Mouse (Mus musculus) urinary bladder, postnatal 10 days (tissue): ENCODE data around the gene Ankrd28.
"Not testable (repeated sequence)": the region's sequence is repeated elsewhere in the genome, so short reads cannot be mapped to it uniquely, and the experiment has no call there.

Experiments
- DNase-seq: peaks from one replicate; pipeline ENCODE4 v3.0.0; 2022; ENCODE audit warnings: low spot score

The Ankrd28 gene

GRCm38 (mm10) chr14:31830571-31831369, at the start of gene Ankrd28:
Gene Ankrd28, minus strand, starts transcription at chr14:31830651.
- peak; percentile 78 for DNase-seq

GRCm38 (mm10) chr14:31879456-31879855, 49.0 kb upstream of the Ankrd28 start:
- DNase-seq = no peak

- no peak for DNase-seq
These were observed 41.7 kb upstream of the Ankrd28 start for GRCm38 (mm10) chr14:31872130-31872529.

- no peak for DNase-seq
These were observed 40.0 kb upstream of the Ankrd28 start for GRCm38 (mm10) chr14:31870436-31870835.

- no peak for DNase-seq
These were observed 38.1 kb upstream of the Ankrd28 start for GRCm38 (mm10) chr14:31868591-31868990.

- not testable (repeated sequence) for DNase-seq
These were observed 35.9 kb upstream of the Ankrd28 start for GRCm38 (mm10) chr14:31866366-31866765.

- no peak for DNase-seq
These were observed 28.2 kb upstream of the Ankrd28 start for GRCm38 (mm10) chr14:31858679-31859078.

- DNase-seq = no peak
These were observed 26.9 kb upstream of the Ankrd28 start for GRCm38 (mm10) chr14:31857096-31857975.

GRCm38 (mm10) chr14:31856007-31856406, 25.6 kb upstream of the Ankrd28 start:
- no peak for DNase-seq

GRCm38 (mm10) chr14:31854667-31855066, 24.2 kb upstream of the Ankrd28 start:
- no peak for DNase-seq

- no peak for DNase-seq
These were observed 13.1 kb upstream of the Ankrd28 start for GRCm38 (mm10) chr14:31843571-31843970.

GRCm38 (mm10) chr14:31832022-31832421, 1.6 kb upstream of the Ankrd28 start:
- DNase-seq = no peak

GRCm38 (mm10) chr14:31831370-31831712, 890 bp upstream of the Ankrd28 start:
- DNase-seq = no peak

GRCm38 (mm10) chr14:31829761-31830562, 489 bp downstream of the Ankrd28 start:
- peak; percentile 15 for DNase-seq

GRCm38 (mm10) chr14:31827221-31827620, 3.2 kb downstream of the Ankrd28 start:
- no peak for DNase-seq

- DNase-seq = no peak
These were observed 20.5 kb downstream of the Ankrd28 start for GRCm38 (mm10) chr14:31809942-31810341.

GRCm38 (mm10) chr14:31803791-31804190, 26.7 kb downstream of the Ankrd28 start:
- DNase-seq = no peak

GRCm38 (mm10) chr14:31800976-31801375, 29.5 kb downstream of the Ankrd28 start:
- DNase-seq = no peak

GRCm38 (mm10) chr14:31800446-31800845, 30.0 kb downstream of the Ankrd28 start:
- DNase-seq = no peak

- no peak for DNase-seq
These were observed 31.5 kb downstream of the Ankrd28 start for GRCm38 (mm10) chr14:31798937-31799336.

- no peak for DNase-seq
These were observed 34.9 kb downstream of the Ankrd28 start for GRCm38 (mm10) chr14:31795535-31795934.

- no peak for DNase-seq
These were observed 35.7 kb downstream of the Ankrd28 start for GRCm38 (mm10) chr14:31794776-31795126.
